In the genomic region with DNA sequence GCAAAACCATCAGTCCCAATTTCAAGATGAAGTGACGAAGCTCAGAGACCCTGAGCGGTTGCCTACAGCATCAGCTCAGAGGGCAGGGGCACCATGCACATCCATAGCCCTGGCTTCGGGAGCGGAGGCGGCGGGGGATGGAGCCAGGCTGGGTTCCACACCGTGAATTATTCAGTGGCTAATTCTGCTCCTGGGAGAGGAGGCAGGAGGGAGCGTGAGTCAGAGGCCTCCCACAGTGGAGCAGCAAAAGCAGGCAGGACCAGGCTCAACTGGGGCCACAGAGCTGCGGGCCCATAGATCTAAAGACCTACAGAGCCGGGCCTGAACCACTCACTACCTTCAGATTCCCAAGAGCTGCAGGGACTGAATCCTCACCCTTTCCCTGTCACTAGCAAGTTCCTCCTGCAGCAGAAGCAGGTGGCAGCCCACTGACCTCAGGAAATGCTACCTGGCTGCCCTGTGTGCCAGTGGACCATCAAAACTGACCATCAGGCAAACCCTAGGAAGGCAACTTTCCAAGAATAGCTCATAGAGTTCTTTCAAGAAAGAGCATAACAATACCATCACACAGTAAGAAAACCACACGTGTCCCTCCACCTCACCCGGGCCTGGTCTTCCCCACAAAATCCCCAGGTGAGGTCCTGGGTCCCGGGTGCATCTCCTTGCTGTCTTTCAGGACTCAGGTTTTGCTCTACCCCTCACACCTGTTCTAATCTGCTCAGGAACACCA, we compare ENCODE assay signal across 8 mouse cellular contexts. TPM values are rescaled to one million over a fixed set of nuclear protein-coding genes. Genes with fewer than 3 reads are reported as not detected.
A peak's percentile ranks its signal among the peaks of the same experiment; 100 is the strongest.
DNase-seq lines count a peak whose midpoint lies in the region; ATAC-seq and TF ChIP-seq lines count a peak whose summit lies in the region.

No protein-coding gene starts in this region.

- no peak for TF ChIP-seq POLR2A in myocyte (IDR thresholded peaks at IDR 0.05; ENCODE audit: insufficient read length, low read depth)

- H3K36me3 ChIP-seq in kidney, embryonic 14.5 days (ENCODE audit: control insufficient read depth, insufficient read depth, low read length): peaks cover 17% of the 10 kb centered on the region; the same call in 1 of the 2 replicates
- no peaks in the 10 kb centered on the region for H3K36me3 ChIP-seq in intestine, embryonic 16.5 days (ENCODE audit: control insufficient read depth, insufficient read depth, low read length)
- no peaks in the 10 kb centered on the region for H3K36me3 ChIP-seq in myocyte (ENCODE audit: control insufficient read depth, insufficient read depth)

- H3K9me3 ChIP-seq in kidney, embryonic 14.5 days (ENCODE audit: control insufficient read depth, low read length): no peaks in the 10 kb centered on the region
- no peaks in the 10 kb centered on the region for H3K9me3 ChIP-seq in intestine, embryonic 16.5 days (ENCODE audit: control insufficient read depth, low read length)

- DNase-seq in kidney, postnatal 14 days: no peak
- peak; percentile 73 for DNase-seq in NIH3T3 (ENCODE audit: low read depth)
- DNase-seq in cerebellum, postnatal 25 days: peak; percentile 67 to 73
- DNase-seq in thymus, adult 18-20 months: no peak
- no peak for DNase-seq in lung, postnatal 14 days

- H3K4me2 ChIP-seq in kidney, embryonic 14.5 days (replicated peaks; ENCODE audit: low read depth, low read length): peak overlapping the region; percentile 95
- peak overlapping the region; percentile 77 for H3K4me2 ChIP-seq in intestine, embryonic 16.5 days (ENCODE audit: low read depth, low read length)
- H3K4me2 ChIP-seq in myocyte (ENCODE audit: low read depth): peak overlapping the region; percentile 92

- H3K27me3 ChIP-seq in kidney, embryonic 14.5 days (ENCODE audit: control insufficient read depth, insufficient read depth, low read length): no peaks in the 10 kb centered on the region
- H3K27me3 ChIP-seq in intestine, embryonic 16.5 days (replicated peaks; ENCODE audit: control insufficient read depth, insufficient read depth, low read length): no peaks in the 10 kb centered on the region
- H3K27me3 ChIP-seq in myocyte (ENCODE audit: control insufficient read depth, insufficient read depth, insufficient read length): no peaks in the 10 kb centered on the region

- H3ac ChIP-seq in myocyte (ENCODE audit: control insufficient read depth, insufficient read length): no peak overlapping the region

- WGBS in kidney, embryonic 14.5 days: 50% methylated on average over 13 of the region's 13 CpGs
- 53% methylated on average over 13 of the region's 13 CpGs for WGBS in intestine, embryonic 16.5 days

- peak overlapping the region; percentile 99 for H3K9ac ChIP-seq in kidney, embryonic 14.5 days (ENCODE audit: low read depth, low read length)
- peak overlapping the region; percentile 99 for H3K9ac ChIP-seq in intestine, embryonic 16.5 days (ENCODE audit: low read depth, low read length)

- ATAC-seq in kidney, embryonic 14.5 days (ENCODE audit: low FRiP score, low TSS enrichment): no peak
- ATAC-seq in intestine, embryonic 16.5 days: no peak

- peak overlapping the region; percentile 97 for H3K4me3 ChIP-seq in kidney, embryonic 14.5 days (ENCODE audit: low read length)
- H3K4me3 ChIP-seq in intestine, embryonic 16.5 days (ENCODE audit: low read length): peak overlapping the region; percentile 96
- peak overlapping the region; percentile 47 for H3K4me3 ChIP-seq in myocyte

- peak overlapping the region; percentile 88; the same call in 1 of the 2 replicates for H3K27ac ChIP-seq in kidney, embryonic 14.5 days (ENCODE audit: low read depth, low read length)
- H3K27ac ChIP-seq in intestine, embryonic 16.5 days (ENCODE audit: low read length): no peak overlapping the region; the same call in 1 of the 2 replicates

- H3K79me2 ChIP-seq in myocyte (ENCODE audit: control insufficient read depth, insufficient read depth): peaks cover 17% of the 10 kb centered on the region

- peaks cover 43% of the 10 kb centered on the region for H3K4me1 ChIP-seq in kidney, embryonic 14.5 days (ENCODE audit: control insufficient read depth, insufficient read depth, low read length)
- H3K4me1 ChIP-seq in intestine, embryonic 16.5 days (ENCODE audit: control insufficient read depth, insufficient read depth, low read length): peaks cover 48% of the 10 kb centered on the region

TF ChIP-seq in myocyte, 11 proteins besides CTCF, POLR2A, EP300 and RAD21:
- TF ChIP-seq REST (IDR thresholded peaks at IDR 0.05; ENCODE audit: insufficient read depth, insufficient read length) (no peak), POLR2AphosphoS2 (IDR thresholded peaks at IDR 0.05; ENCODE audit: insufficient read length, low read depth) (no peak), MAX (IDR thresholded peaks at IDR 0.05; ENCODE audit: low read depth) (no peak), MYOG (IDR thresholded peaks at IDR 0.05; ENCODE audit: control insufficient read depth in 1 of 3, insufficient read depth in 1 of 3, insufficient read length in 2 of 3, low read depth in 2 of 3) (no peak), SRF (IDR thresholded peaks at IDR 0.05; ENCODE audit: control insufficient read depth, insufficient read length, low read depth) (no peak), TCF3 (IDR thresholded peaks at IDR 0.05; ENCODE audit: insufficient read length, low read depth) (no peak), USF1 (IDR thresholded peaks at IDR 0.05; ENCODE audit: low read depth) (no peak), MYOD1 (IDR thresholded peaks at IDR 0.05; ENCODE audit: control insufficient read depth in 1 of 3, insufficient read length in 2 of 3, low read depth in 2 of 3) (no peak), E2F4 (IDR thresholded peaks at IDR 0.05; ENCODE audit: insufficient read depth) (no peak), CEBPB (IDR thresholded peaks at IDR 0.05; ENCODE audit: insufficient read depth, poor library complexity, severe bottlenecking) (no peak), TCF12 (IDR thresholded peaks at IDR 0.05; ENCODE audit: insufficient read depth, poor library complexity, severe bottlenecking) (no peak)

RNA-seq across cellular contexts. Expression of gene Ttyh3, which starts 1.6 kb away (rescaled TPM):
- polyA plus RNA-seq in kidney, embryonic 14.5 days (2014; fragmentation: Nextera tagmentation; extraction: Ambion mirVana): 40.0 and 48.5 TPM in 2 replicates
- 17.0 and 24.3 TPM in 2 replicates for polyA plus RNA-seq in intestine, embryonic 16.5 days (2015; fragmentation: Nextera tagmentation; extraction: Ambion mirVana)
- polyA plus RNA-seq in myocyte (2012; fragmentation: generic; extraction: Trizol): 23.8 TPM

RNA-seq across cellular contexts. Expression of gene Lfng, which starts 40.1 kb away (rescaled TPM):
- polyA plus RNA-seq in kidney, embryonic 14.5 days (2014; fragmentation: Nextera tagmentation; extraction: Ambion mirVana): 32.2 and 39.0 TPM in 2 replicates
- 11.9 and 13.4 TPM in 2 replicates for polyA plus RNA-seq in intestine, embryonic 16.5 days (2015; fragmentation: Nextera tagmentation; extraction: Ambion mirVana)
- polyA plus RNA-seq in myocyte (2012; fragmentation: generic; extraction: Trizol): 3.1 TPM

RNA-seq across cellular contexts. Expression of gene Iqce, which starts 55.0 kb away (rescaled TPM):
- 19.4 and 26.8 TPM in 2 replicates for polyA plus RNA-seq in kidney, embryonic 14.5 days (2014; fragmentation: Nextera tagmentation; extraction: Ambion mirVana)
- polyA plus RNA-seq in intestine, embryonic 16.5 days (2015; fragmentation: Nextera tagmentation; extraction: Ambion mirVana): 16.7 and 18.2 TPM in 2 replicates
- polyA plus RNA-seq in myocyte (2012; fragmentation: generic; extraction: Trizol): 4.8 TPM

RNA-seq across cellular contexts. Expression of gene Brat1, which starts 57.6 kb away (rescaled TPM):
- polyA plus RNA-seq in kidney, embryonic 14.5 days (2014; fragmentation: Nextera tagmentation; extraction: Ambion mirVana): 12.0 and 14.6 TPM in 2 replicates
- 19.0 and 20.0 TPM in 2 replicates for polyA plus RNA-seq in intestine, embryonic 16.5 days (2015; fragmentation: Nextera tagmentation; extraction: Ambion mirVana)
- polyA plus RNA-seq in myocyte (2012; fragmentation: generic; extraction: Trizol): 14.2 TPM

Comparison
In these comparisons a context has a peak if more than half of its experiments do, and no peak if none do; other contexts are left out.
1. H3K4me3 ChIP-seq: peak in every context shown above with its lines; median percentile 97 in kidney, embryonic 14.5 days; 96 in intestine, embryonic 16.5 days; 47 in myocyte.
2. DNase-seq: peak in NIH3T3 (single experiment) and cerebellum, postnatal 25 days (2 of 2); none in kidney, postnatal 14 days (single experiment), thymus, adult 18-20 months (0 of 2) and lung, postnatal 14 days (single experiment).
3. Peak in every context shown above with its lines, with median percentiles within 50 percentile points of each other: H3K4me2 ChIP-seq.